Mouse (Mus musculus) ES-E14 (cell line): ENCODE data around the gene Aire. TPM values are rescaled to one million over a fixed set of nuclear protein-coding genes. Genes with fewer than 3 reads are reported as not detected.

Source experiments
- DNase-seq: peaks from one replicate; pipeline ENCODE4 v3.0.0-alpha.2; 2013; ENCODE audit warnings: low read depth, low spot score
- H3K27ac ChIP-seq: 2 replicates; pipeline ENCODE4 v1.5.1; 2012; ENCODE audit warnings: low read depth, mild to moderate bottlenecking, low read length, moderate library complexity, mixed read lengths; ENCODE audit not compliant: poor library complexity, insufficient read depth, severe bottlenecking
- H3K36me3 ChIP-seq: 2 replicates; pipeline ENCODE4 v1.6.1; 2012; ENCODE audit warnings: mild to moderate bottlenecking, low read length, moderate library complexity, mixed read lengths; ENCODE audit not compliant: control insufficient read depth, poor library complexity, insufficient read depth, severe bottlenecking
- H3K4me1 ChIP-seq, 2 experiments: fragments of 150-350 bp in 1 of 2; sonication (generic) in 1 of 2; 2 replicates each; pipeline ENCODE4 v1.6.1; 2012; ENCODE audit warnings: low read length in 2 of 2, mild to moderate bottlenecking in 1 of 2, mixed read lengths in 1 of 2; ENCODE audit not compliant: control insufficient read depth in 2 of 2, insufficient read depth in 2 of 2, poor library complexity in 1 of 2
- H3K4me3 ChIP-seq, 2 experiments: fragments of 150-350 bp in 1 of 2; sonication (generic) in 1 of 2; 2 replicates each; pipeline ENCODE4 v1.5.1; 2012; ENCODE audit warnings: low read length in 2 of 2, low read depth in 1 of 2, mild to moderate bottlenecking in 1 of 2, mixed read lengths in 1 of 2; ENCODE audit not compliant: insufficient read depth in 1 of 2, poor library complexity in 1 of 2, severe bottlenecking in 1 of 2
- H3K9ac ChIP-seq: 2 replicates; pipeline ENCODE4 v1.6.1; 2012; ENCODE audit warnings: low read depth, mild to moderate bottlenecking, low read length, mixed read lengths; ENCODE audit not compliant: poor library complexity, insufficient read depth, severe bottlenecking
- H3K9me3 ChIP-seq: fragments of 150-350 bp; sonication (generic); 2 replicates; pipeline ENCODE4 v1.6.1; 2012; ENCODE audit warnings: low read depth, mild to moderate bottlenecking, low read length; ENCODE audit not compliant: control insufficient read depth, insufficient read depth
- CHD2 ChIP-seq: IDR thresholded peaks from 2 replicates; pipeline ENCODE4 v1.6.1; 2014; ENCODE audit warnings: mild to moderate bottlenecking, low read depth, low read length, inconsistent platforms
- HCFC1 ChIP-seq: IDR thresholded peaks from 2 replicates; pipeline ENCODE4 v1.6.1; 2012; ENCODE audit warnings: low read length, inconsistent platforms, borderline replicate concordance; ENCODE audit not compliant: insufficient read depth
- MAFK ChIP-seq: IDR thresholded peaks from 2 replicates; pipeline ENCODE4 v1.6.1; 2014; ENCODE audit warnings: mild to moderate bottlenecking, low read depth, low read length, inconsistent platforms; ENCODE audit not compliant: insufficient read depth
- ZC3H11A ChIP-seq: IDR thresholded peaks from 2 replicates; pipeline ENCODE4 v1.6.1; 2012; ENCODE audit warnings: low read depth, mild to moderate bottlenecking, inconsistent platforms, low read length, borderline replicate concordance
- ZNF384 ChIP-seq: IDR thresholded peaks from 2 replicates; pipeline ENCODE4 v1.6.1; 2012; ENCODE audit warnings: low read depth, low read length, inconsistent platforms
- in situ Hi-C, 2 experiments: fragments of 600-800 bp; cut with MboI; formaldehyde crosslinking; loops; one replicate each; pipeline ENCODE4 v1.15.1; 2025; ENCODE audit warnings: low sequenced_read_pairs in 2 of 2, inconsistent platforms in 1 of 2; ENCODE audit not compliant: unreplicated experiment in 2 of 2
- total RNA-seq: library from RNA; depleted of rRNA; stranded (reverse); fragments of 300-350 nt; gene quantifications from 2 replicates; pipeline ENCODE4 v1.2.3, GENCODE M21; 2012

Aire gene
- total RNA-seq, 1 experiment: 68.3 TPM

GRCm38 (mm10) chr10:78087101-78087511 lies 43.7 kb upstream of the Aire start:
- in situ Hi-C loops: no loop called here
- no peak overlapping the region for H3K9ac ChIP-seq
- no peak for DNase-seq
- H3K4me3 ChIP-seq: no peak overlapping the region
- TF ChIP-seq ZC3H11A (no peak), MAFK (no peak), HCFC1 (no peak), ZNF384 (no peak), CHD2 (no peak)
- no peaks in the 10 kb centered on the region for H3K36me3 ChIP-seq
- H3K9me3 ChIP-seq: no peaks in the 10 kb centered on the region
- H3K27ac ChIP-seq: no peak overlapping the region
- H3K4me1 ChIP-seq: peaks cover 2 to 9% of the 10 kb centered on the region in 2 experiments; a peak in 2 of 4 replicates

- H3K36me3 ChIP-seq: no peaks in the 10 kb centered on the region
- H3K9me3 ChIP-seq: no peaks in the 10 kb centered on the region
- TF ChIP-seq CHD2: no peak
- no peak for TF ChIP-seq HCFC1
- no peak for TF ChIP-seq MAFK
- no peak for TF ChIP-seq ZC3H11A
- no peak for TF ChIP-seq ZNF384
- no peak overlapping the region for H3K4me3 ChIP-seq
- H3K4me1 ChIP-seq: peaks cover 2 to 9% of the 10 kb centered on the region in 2 experiments; a peak in 2 of 4 replicates
- no peak overlapping the region for H3K9ac ChIP-seq
- no peak for DNase-seq
- H3K27ac ChIP-seq: no peak overlapping the region
- in situ Hi-C loops: no loop called here
Measured at GRCm38 (mm10) chr10:78086444-78087061, 43.1 kb upstream of the Aire start.

DNA sequence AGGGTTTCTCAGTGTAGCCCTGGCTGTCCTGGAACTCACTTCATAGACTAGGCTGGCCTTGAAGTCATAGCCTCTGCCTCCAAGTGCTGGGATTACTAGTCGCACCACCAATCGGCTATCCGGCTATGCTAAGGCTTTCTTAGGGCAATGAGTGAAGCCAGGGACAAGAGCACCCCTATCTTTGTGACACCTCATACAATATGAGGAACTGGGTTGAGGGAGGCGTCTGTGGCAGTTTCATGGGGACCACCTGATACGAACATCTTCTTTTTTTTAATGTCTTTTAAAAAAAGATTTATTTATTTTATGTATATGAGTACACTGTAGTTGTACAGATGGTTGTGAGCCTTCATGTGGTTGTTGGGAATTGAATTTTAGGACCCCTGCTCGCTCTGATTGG lies 42.3 kb upstream of the Aire start:
- H3K36me3 ChIP-seq: no peaks in the 10 kb centered on the region
- H3K9me3 ChIP-seq: no peaks in the 10 kb centered on the region
- H3K27ac ChIP-seq: no peak overlapping the region
- in situ Hi-C loops: no loop called here
- no peak overlapping the region for H3K9ac ChIP-seq
- no peak for DNase-seq
- no peak overlapping the region for H3K4me3 ChIP-seq
- TF ChIP-seq ZNF384: no peak
- TF ChIP-seq ZC3H11A: no peak
- no peak for TF ChIP-seq CHD2
- TF ChIP-seq MAFK: no peak
- TF ChIP-seq HCFC1: no peak
- H3K4me1 ChIP-seq: peaks cover 2 to 9% of the 10 kb centered on the region in 2 experiments; a peak in 2 of 4 replicates

GRCm38 (mm10) chr10:78084073-78084472 lies 40.7 kb upstream of the Aire start:
- no peak overlapping the region for H3K27ac ChIP-seq
- H3K9ac ChIP-seq: no peak overlapping the region
- DNase-seq: no peak
- TF ChIP-seq ZC3H11A (no peak), MAFK (no peak), HCFC1 (no peak), CHD2 (no peak), ZNF384 (no peak)
- H3K4me1 ChIP-seq: peaks cover 2 to 5% of the 10 kb centered on the region in 2 experiments; a peak in 2 of 4 replicates
- no peak overlapping the region for H3K4me3 ChIP-seq
- H3K36me3 ChIP-seq: peaks cover 13% of the 10 kb centered on the region
- H3K9me3 ChIP-seq: no peaks in the 10 kb centered on the region
- in situ Hi-C loops: no loop called here

DNA sequence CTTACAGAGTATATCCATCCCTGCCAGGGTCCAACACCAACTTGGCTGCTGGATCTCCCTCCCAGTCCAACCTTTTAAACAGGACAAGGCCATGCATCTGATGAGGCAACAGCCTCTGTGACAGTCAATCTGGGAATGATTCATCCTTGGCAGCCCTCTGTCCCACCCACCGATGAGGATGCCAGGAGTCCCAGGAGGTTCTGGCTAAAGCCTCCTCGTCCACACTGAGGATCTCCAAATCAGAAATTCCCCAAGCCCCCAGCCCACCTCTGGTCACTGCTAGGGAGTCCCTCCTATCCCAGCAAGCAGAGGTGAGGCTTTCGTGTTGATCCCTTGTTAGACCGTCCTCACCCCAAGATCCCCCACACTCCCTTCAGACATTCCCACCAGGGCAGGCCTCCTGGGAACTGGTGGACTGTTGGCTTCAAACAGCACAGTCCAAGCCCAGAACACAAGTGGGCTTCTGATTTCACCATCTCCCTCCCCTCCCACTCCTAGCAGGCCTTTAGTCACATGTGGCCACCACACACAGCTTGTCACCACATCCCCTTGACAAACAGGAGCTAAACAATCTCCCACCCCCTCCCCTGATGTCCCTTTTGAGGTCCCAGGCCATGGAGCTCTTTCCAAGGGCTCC lies 36.7 kb upstream of the Aire start:
- no peak for TF ChIP-seq ZNF384
- no peak for TF ChIP-seq MAFK
- TF ChIP-seq CHD2: no peak
- TF ChIP-seq ZC3H11A: no peak
- TF ChIP-seq HCFC1: no peak
- Histone ChIP-seq H3K9me3 (no peaks in the 10 kb centered on the region), H3K4me1 (peaks cover 2 to 7% of the 10 kb centered on the region in 2 experiments; a peak in 2 of 4 replicates), H3K4me3 (no peak overlapping the region), H3K36me3 (peaks cover 42% of the 10 kb centered on the region), H3K27ac (no peak overlapping the region), H3K9ac (no peak overlapping the region)
- in situ Hi-C loops: no loop called here
- DNase-seq: no peak
